Mouse (Mus musculus): Measurements from ENCODE around the gene Selenoh. TPM values are rescaled to one million over a fixed set of nuclear protein-coding genes. Genes with fewer than 3 reads are reported as not detected.

The Selenoh gene
- polyA plus RNA-seq, 1 experiment from 2014 or later = 355 TPM

- no peak overlapping the region for H3K4me2 ChIP-seq
- H3K9me3 ChIP-seq (replicated peaks) = no peaks in the 10 kb centered on the region
- no peak for ATAC-seq (replicated peaks; ENCODE audit: low FRiP score)
- H3K36me3 ChIP-seq = peaks cover 50% of the 10 kb centered on the region
- H3K9ac ChIP-seq = no peak overlapping the region
- H3K27ac ChIP-seq = 0 out of 2 replicates have a peak overlapping the region, but pooled peaks have one; percentile 20
- H3K4me3 ChIP-seq (replicated peaks) = no peak overlapping the region
- H3K27me3 ChIP-seq = no peaks in the 10 kb centered on the region
- 85% methylated on average over 3 of the region's 3 CpGs for WGBS
- peaks cover 22% of the 10 kb centered on the region for H3K4me1 ChIP-seq
These were observed 47.0 kb downstream of the Selenoh start for GRCm38 (mm10) chr2:84623428-84624119.

GRCm38 (mm10) chr2:84622668-84623067, 47.9 kb downstream of the Selenoh start:
- no peak overlapping the region for H3K4me2 ChIP-seq
- peaks cover 48% of the 10 kb centered on the region for H3K36me3 ChIP-seq
- H3K27ac ChIP-seq = no peak overlapping the region
- peaks cover 18% of the 10 kb centered on the region for H3K4me1 ChIP-seq
- ATAC-seq (replicated peaks; ENCODE audit: low FRiP score) = no peak
- no peaks in the 10 kb centered on the region for H3K27me3 ChIP-seq
- H3K9me3 ChIP-seq (replicated peaks) = no peaks in the 10 kb centered on the region
- no peak overlapping the region for H3K4me3 ChIP-seq (replicated peaks)
- 73% methylated on average over 2 of the region's 2 CpGs for WGBS
- no peak overlapping the region for H3K9ac ChIP-seq

- Histone ChIP-seq H3K4me2 (no peak overlapping the region), H3K9me3 (replicated peaks) (no peaks in the 10 kb centered on the region), H3K27ac (no peak overlapping the region), H3K9ac (no peak overlapping the region), H3K36me3 (peaks cover 77% of the 10 kb centered on the region), H3K4me3 (replicated peaks) (no peak overlapping the region), H3K27me3 (no peaks in the 10 kb centered on the region), H3K4me1 (no peaks in the 10 kb centered on the region)
- peak; percentile 27; the same call in 1 of the 2 replicates for ATAC-seq (replicated peaks; ENCODE audit: low FRiP score)
- WGBS = 94% methylated on average over 21 of the region's 21 CpGs
These were observed 50.8 kb downstream of the Selenoh start for GRCm38 (mm10) chr2:84619646-84620340.

Other genes starting within 250 kb of the Selenoh start
- gene Calcrl, start 245.4 kb downstream of the Selenoh start, polyA plus RNA-seq (2015; fragmentation: Nextera tagmentation; extraction: Ambion mirVana) = 65.6 and 73.4 TPM in 2 replicates
- 34.6 and 38.2 TPM in 2 replicates for gene Tfpi, start 194.0 kb downstream of the Selenoh start, polyA plus RNA-seq (2015; fragmentation: Nextera tagmentation; extraction: Ambion mirVana)
- gene Ctnnd1, start 20.0 kb downstream of the Selenoh start, polyA plus RNA-seq (2015; fragmentation: Nextera tagmentation; extraction: Ambion mirVana) = 50.3 and 54.7 TPM in 2 replicates
- gene Btbd18, start 11.7 kb downstream of the Selenoh start, polyA plus RNA-seq (2015; fragmentation: Nextera tagmentation; extraction: Ambion mirVana) = 0.26 and 0.34 TPM in 2 replicates
- gene Gm28635, start 7.3 kb upstream of the Selenoh start, polyA plus RNA-seq (2015; fragmentation: Nextera tagmentation; extraction: Ambion mirVana) = not detected in 2 replicates
- 41.3 and 44.4 TPM in 2 replicates for gene Med19, start 7.6 kb upstream of the Selenoh start, polyA plus RNA-seq (2015; fragmentation: Nextera tagmentation; extraction: Ambion mirVana)
- gene Tmx2, start 8.4 kb upstream of the Selenoh start, polyA plus RNA-seq (2015; fragmentation: Nextera tagmentation; extraction: Ambion mirVana) = 174 and 179 TPM in 2 replicates
- 29.8 and 30.2 TPM in 2 replicates for gene Zdhhc5, start 44.4 kb upstream of the Selenoh start, polyA plus RNA-seq (2015; fragmentation: Nextera tagmentation; extraction: Ambion mirVana)
- gene Clp1, start 56.6 kb upstream of the Selenoh start, polyA plus RNA-seq (2015; fragmentation: Nextera tagmentation; extraction: Ambion mirVana) = 29.1 and 31.6 TPM in 2 replicates
- 8.7 and 9.4 TPM in 2 replicates for gene Ypel4, start 63.3 kb upstream of the Selenoh start, polyA plus RNA-seq (2015; fragmentation: Nextera tagmentation; extraction: Ambion mirVana)
- 13.2 and 13.7 TPM in 2 replicates for gene Gm19426, start 72.9 kb upstream of the Selenoh start, polyA plus RNA-seq (2015; fragmentation: Nextera tagmentation; extraction: Ambion mirVana)
- 86.7 and 109 TPM in 2 replicates for gene Serping1, start 104.7 kb upstream of the Selenoh start, polyA plus RNA-seq (2015; fragmentation: Nextera tagmentation; extraction: Ambion mirVana)
- 42.8 and 51.1 TPM in 2 replicates for gene Ube2l6, start 128.1 kb upstream of the Selenoh start, polyA plus RNA-seq (2015; fragmentation: Nextera tagmentation; extraction: Ambion mirVana)
- 0.42 and 0.43 TPM in 2 replicates for gene Smtnl1, start 151.9 kb upstream of the Selenoh start, polyA plus RNA-seq (2015; fragmentation: Nextera tagmentation; extraction: Ambion mirVana)
- 54.2 and 54.4 TPM in 2 replicates for gene Timm10, start 156.2 kb upstream of the Selenoh start, polyA plus RNA-seq (2015; fragmentation: Nextera tagmentation; extraction: Ambion mirVana)
- gene Slc43a1, start 168.1 kb upstream of the Selenoh start, polyA plus RNA-seq (2015; fragmentation: Nextera tagmentation; extraction: Ambion mirVana) = 16.5 and 20.7 TPM in 2 replicates
- gene Rtn4rl2, start 215.9 kb upstream of the Selenoh start, polyA plus RNA-seq (2015; fragmentation: Nextera tagmentation; extraction: Ambion mirVana) = 1.2 and 1.6 TPM in 2 replicates

All from kidney, embryonic 15.5 days (tissue).